In the genomic region with DNA sequence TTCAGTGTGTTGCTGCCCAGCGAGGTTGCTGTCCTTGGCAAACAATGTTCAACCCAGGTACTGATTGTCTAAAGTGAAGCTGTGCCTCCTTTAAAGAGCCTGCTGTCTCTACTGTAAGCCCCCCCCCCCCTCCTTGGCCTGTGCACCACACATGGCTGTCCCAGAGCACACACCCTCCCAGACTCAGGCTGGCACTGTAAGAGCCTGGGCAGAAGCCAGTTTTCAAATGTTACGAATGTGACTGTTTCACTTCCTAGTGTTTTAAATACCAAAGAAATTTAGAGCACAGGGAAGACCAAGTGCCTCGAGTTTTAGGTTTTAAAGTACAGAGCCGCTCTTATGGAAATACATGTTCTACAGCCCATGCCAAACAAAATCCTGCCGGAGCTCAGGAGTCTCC, we compare ENCODE assay signal across 17 mouse cellular contexts.
DNase-seq lines count a peak whose midpoint lies in the region; ATAC-seq lines count a peak whose summit lies in the region.
"Had no signal": no experiment of that assay in that cellular context is flagged by ENCODE, and none has a peak within 500 bp of the region (broad histone marks: within the 10 kb centered on the region; RNA-seq: fewer than 3 reads in every experiment).

No protein-coding gene starts in this region.

- no peak for ATAC-seq in heart, embryonic 11.5 days (replicated peaks; ENCODE audit: insufficient number of reproducible peaks, low FRiP score, low TSS enrichment)
- no peak; the same call in 1 of the 2 replicates for ATAC-seq in limb, embryonic 13.5 days (ENCODE audit: low FRiP score, low read depth)
- ATAC-seq in embryonic facial prominence, embryonic 15.5 days (ENCODE audit: insufficient number of reproducible peaks, low FRiP score, low TSS enrichment, low read depth) = no peak
- ATAC-seq: CD4-positive, CD25-positive, alpha-beta regulatory T cell, adult 4 months; intestine, embryonic 15.5 days had no signal

- 80% methylated on average over 5 of the region's 5 CpGs for WGBS in heart, embryonic 11.5 days (ENCODE audit: insufficient replicate concordance)
- WGBS in limb, embryonic 13.5 days = 52% methylated on average over 5 of the region's 5 CpGs
- 93% methylated on average over 5 of the region's 5 CpGs for WGBS in limb, embryonic 10.5 days
- WGBS in embryonic facial prominence, embryonic 15.5 days = 41% methylated on average over 5 of the region's 5 CpGs

- no peaks in the 10 kb centered on the region for H3K36me3 ChIP-seq in heart, embryonic 11.5 days (ENCODE audit: control insufficient read depth, insufficient read depth, low read length)
- H3K36me3 ChIP-seq in limb, embryonic 13.5 days = no peaks in the 10 kb centered on the region
- H3K36me3 ChIP-seq in limb, embryonic 10.5 days = no peaks in the 10 kb centered on the region
- H3K36me3 ChIP-seq in embryonic facial prominence, embryonic 15.5 days = no peaks in the 10 kb centered on the region
- H3K36me3 ChIP-seq: forebrain, embryonic 10.5 days; heart, embryonic 12.5 days; hindbrain, embryonic 13.5 days; intestine, embryonic 15.5 days; liver, embryonic 15.5 days; neural tube, embryonic 13.5 days had no signal

- no peaks in the 10 kb centered on the region for H3K27me3 ChIP-seq in heart, embryonic 11.5 days (ENCODE audit: control insufficient read depth, insufficient read depth, low read length)
- H3K27me3 ChIP-seq in limb, embryonic 13.5 days = no peaks in the 10 kb centered on the region
- no peaks in the 10 kb centered on the region for H3K27me3 ChIP-seq in limb, embryonic 10.5 days (ENCODE audit: low read depth, poor library complexity, severe bottlenecking)
- H3K27me3 ChIP-seq in embryonic facial prominence, embryonic 15.5 days = no peaks in the 10 kb centered on the region
- H3K27me3 ChIP-seq: heart, embryonic 12.5 days; hindbrain, embryonic 13.5 days; intestine, embryonic 15.5 days; liver, embryonic 15.5 days; neural tube, embryonic 13.5 days had no signal

- H3K4me1 ChIP-seq in heart, embryonic 11.5 days (ENCODE audit: control insufficient read depth, insufficient read depth, low read length) = peaks cover 25% of the 10 kb centered on the region
- peaks cover 76% of the 10 kb centered on the region for H3K4me1 ChIP-seq in limb, embryonic 13.5 days
- peaks cover 31% of the 10 kb centered on the region for H3K4me1 ChIP-seq in limb, embryonic 10.5 days
- H3K4me1 ChIP-seq in embryonic facial prominence, embryonic 15.5 days = peaks cover 58% of the 10 kb centered on the region
- H3K4me1 ChIP-seq: liver, embryonic 15.5 days had no signal

- no peak overlapping the region for H3K4me2 ChIP-seq in heart, embryonic 11.5 days
- no peak overlapping the region for H3K4me2 ChIP-seq in limb, embryonic 13.5 days (replicated peaks)
- H3K4me2 ChIP-seq in embryonic facial prominence, embryonic 15.5 days (replicated peaks) = no peak overlapping the region
- H3K4me2 ChIP-seq: heart, embryonic 12.5 days; hindbrain, embryonic 13.5 days; intestine, embryonic 15.5 days; liver, embryonic 15.5 days; neural tube, embryonic 13.5 days had no signal

- no peak overlapping the region for H3K4me3 ChIP-seq in heart, embryonic 11.5 days (ENCODE audit: low read depth, low read length)
- no peak overlapping the region for H3K4me3 ChIP-seq in limb, embryonic 13.5 days
- no peak overlapping the region for H3K4me3 ChIP-seq in limb, embryonic 10.5 days
- no peak overlapping the region for H3K4me3 ChIP-seq in embryonic facial prominence, embryonic 15.5 days (replicated peaks)
- H3K4me3 ChIP-seq: forebrain, embryonic 10.5 days; heart, embryonic 12.5 days; hindbrain, embryonic 13.5 days; intestine, embryonic 15.5 days; liver, embryonic 15.5 days; neural tube, embryonic 13.5 days had no signal

- intact Hi-C loops in heart, postnatal 36 days (cut with DNase I) = no loop called here

- no peak for DNase-seq in heart, postnatal 36 days
- no peak for DNase-seq in limb, embryonic 10.5 days (ENCODE audit: low spot score)
- DNase-seq in lung, postnatal 25 days (ENCODE audit: low spot score) = peak; percentile 28
- DNase-seq in embryo, embryonic 10.5 days (ENCODE audit: low spot score) = no peak
- DNase-seq: cerebellum, postnatal 25 days; kidney, postnatal 14 days; right cerebral cortex, postnatal 25 days had no signal

- H3K27ac ChIP-seq in heart, embryonic 11.5 days (ENCODE audit: low read depth, low read length) = 0 out of 2 replicates have a peak overlapping the region, but pooled peaks have one; percentile 15
- H3K27ac ChIP-seq in limb, embryonic 13.5 days = peak overlapping the region; percentile 48; the same call in 1 of the 2 replicates
- H3K27ac ChIP-seq in limb, embryonic 10.5 days = no peak overlapping the region
- peak overlapping the region; percentile 18; the same call in 1 of the 2 replicates for H3K27ac ChIP-seq in embryonic facial prominence, embryonic 15.5 days (replicated peaks)
- H3K27ac ChIP-seq: forebrain, embryonic 10.5 days; hindbrain, embryonic 13.5 days; intestine, embryonic 15.5 days; liver, embryonic 15.5 days; neural tube, embryonic 13.5 days had no signal

- no peak overlapping the region for H3K9ac ChIP-seq in heart, embryonic 11.5 days (ENCODE audit: low read depth, low read length)
- H3K9ac ChIP-seq in limb, embryonic 13.5 days = no peak overlapping the region
- H3K9ac ChIP-seq in embryonic facial prominence, embryonic 15.5 days = no peak overlapping the region
- H3K9ac ChIP-seq: heart, embryonic 12.5 days; hindbrain, embryonic 13.5 days; intestine, embryonic 15.5 days; liver, embryonic 15.5 days; neural tube, embryonic 13.5 days had no signal

- no peaks in the 10 kb centered on the region for H3K9me3 ChIP-seq in heart, embryonic 11.5 days (replicated peaks; ENCODE audit: control insufficient read depth, low read length)
- no peaks in the 10 kb centered on the region for H3K9me3 ChIP-seq in limb, embryonic 13.5 days
- H3K9me3 ChIP-seq in limb, embryonic 10.5 days (replicated peaks) = no peaks in the 10 kb centered on the region
- no peaks in the 10 kb centered on the region for H3K9me3 ChIP-seq in embryonic facial prominence, embryonic 15.5 days (replicated peaks)
- H3K9me3 ChIP-seq: forebrain, embryonic 10.5 days; heart, embryonic 12.5 days; hindbrain, embryonic 13.5 days; intestine, embryonic 15.5 days; liver, embryonic 15.5 days; neural tube, embryonic 13.5 days had no signal
